Mouse (Mus musculus) lung, adult 2 months (tissue): Measurements from ENCODE around the gene Elmo1.

Source experiments
- CTCF ChIP-seq: fragments of 200-500 bp; IDR thresholded peaks from 2 replicates; pipeline ENCODE4 v1.5.1; 2011; ENCODE audit warnings: mild to moderate bottlenecking, low read length, control low read depth; ENCODE audit not compliant: insufficient read depth
- POLR2A ChIP-seq: fragments of 200-500 bp; IDR thresholded peaks from 2 replicates; pipeline ENCODE4 v1.6.1; 2011; ENCODE audit warnings: low read depth, mild to moderate bottlenecking, control low read depth, low read length, borderline replicate concordance; ENCODE audit errors: extremely low read depth

DNA sequence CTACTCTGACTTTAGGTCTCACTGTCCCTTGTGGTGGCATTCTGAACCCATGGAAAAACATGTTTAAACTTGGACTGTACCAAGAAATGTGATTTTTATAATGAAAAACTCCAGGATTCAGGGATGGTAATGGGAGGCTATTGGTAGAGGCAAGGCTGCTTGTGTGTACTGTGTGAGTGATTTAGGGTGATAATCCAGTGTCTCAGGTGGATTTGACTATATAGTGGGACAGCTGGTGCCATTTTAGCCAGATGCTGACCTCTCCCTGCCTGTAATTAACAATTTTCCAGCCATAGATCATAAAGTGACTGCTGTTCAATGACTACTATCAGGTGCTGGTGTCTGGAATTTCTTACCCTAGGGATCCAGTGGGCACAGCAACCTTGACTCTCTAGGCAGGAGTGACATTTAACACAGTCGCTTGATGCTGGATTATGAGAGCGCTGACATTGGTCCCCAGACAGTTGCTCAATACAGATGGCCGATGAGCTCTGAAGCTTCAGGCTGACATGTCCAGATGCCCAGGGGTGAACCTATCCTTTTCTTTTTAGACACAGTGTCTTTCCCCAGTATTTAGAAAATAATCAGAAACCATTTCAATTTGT, 228.3 kb downstream of the Elmo1 start:
- TF ChIP-seq CTCF: no peak
- TF ChIP-seq POLR2A: no peak
